Comparison of ENCODE assay signal across 8 mouse cellular contexts in the genomic region with DNA sequence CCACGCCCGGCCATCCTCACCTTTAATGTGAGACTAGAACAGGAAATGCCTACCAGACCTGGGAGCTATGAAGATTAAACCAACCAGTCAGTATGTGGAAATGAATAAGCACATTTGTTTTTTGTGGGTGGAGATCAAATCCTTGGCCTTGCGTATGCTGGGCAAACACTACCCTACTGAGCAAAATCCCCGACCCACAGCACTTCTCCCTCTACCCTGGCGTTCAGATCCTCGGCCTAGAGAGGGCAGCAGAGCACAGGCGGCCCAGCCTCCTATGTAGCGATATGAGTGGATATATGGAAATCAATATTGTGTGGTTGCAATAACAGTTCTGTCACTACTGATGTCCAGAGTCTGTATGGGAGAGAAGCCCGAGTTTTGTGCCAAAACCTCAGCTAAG. TPM values are rescaled to one million over a fixed set of nuclear protein-coding genes. Genes with fewer than 3 reads are reported as not detected.
DNase-seq lines count a peak whose midpoint lies in the region; ATAC-seq and TF ChIP-seq lines count a peak whose summit lies in the region.

No protein-coding gene starts in this region.

- H3K36me3 ChIP-seq in spleen, adult 2 months (ENCODE audit: control insufficient read depth, insufficient read depth, low read length) = peaks cover 41% of the 10 kb centered on the region
- peaks cover 50% of the 10 kb centered on the region for H3K36me3 ChIP-seq in liver, embryonic 14.5 days (replicated peaks; ENCODE audit: control insufficient read depth, insufficient read depth, low read depth)
- peaks cover 14% of the 10 kb centered on the region for H3K36me3 ChIP-seq in stomach, postnatal 0 days (ENCODE audit: control insufficient read depth, insufficient read depth, low read length)
- H3K36me3 ChIP-seq in neural tube, embryonic 15.5 days = peaks cover 24% of the 10 kb centered on the region

- peak; percentile 77; the same call in 1 of the 2 replicates for TF ChIP-seq CTCF in spleen, adult 2 months (IDR thresholded peaks at IDR 0.05; ENCODE audit: extremely low read depth, insufficient read depth, insufficient read length, insufficient replicate concordance)
- TF ChIP-seq CTCF in liver, embryonic 14.5 days (IDR thresholded peaks at IDR 0.05; ENCODE audit: low read depth) = peak; percentile 90
- peak; percentile 83 for TF ChIP-seq CTCF in stomach, postnatal 0 days (IDR thresholded peaks at IDR 0.05; ENCODE audit: low read depth)

- TF ChIP-seq EP300 in liver, embryonic 14.5 days (IDR thresholded peaks at IDR 0.05; ENCODE audit: low read depth) = no peak
- TF ChIP-seq EP300 in stomach, postnatal 0 days (optimal IDR thresholded peaks at IDR 0.05) = no peak

- no peaks in the 10 kb centered on the region for H3K27me3 ChIP-seq in spleen, adult 2 months (ENCODE audit: control insufficient read depth, insufficient read depth, low read length)
- no peaks in the 10 kb centered on the region for H3K27me3 ChIP-seq in liver, embryonic 14.5 days (ENCODE audit: control insufficient read depth, insufficient read depth, low read length)
- no peaks in the 10 kb centered on the region for H3K27me3 ChIP-seq in stomach, postnatal 0 days (ENCODE audit: control insufficient read depth, insufficient read depth, low read length)
- no peaks in the 10 kb centered on the region for H3K27me3 ChIP-seq in neural tube, embryonic 15.5 days (replicated peaks)

- H3K9me3 ChIP-seq in liver, embryonic 14.5 days (ENCODE audit: control insufficient read depth, low read length) = no peaks in the 10 kb centered on the region
- H3K9me3 ChIP-seq in stomach, postnatal 0 days (ENCODE audit: control insufficient read depth, low read length) = no peaks in the 10 kb centered on the region
- no peaks in the 10 kb centered on the region for H3K9me3 ChIP-seq in neural tube, embryonic 15.5 days (replicated peaks)

- H3K4me2 ChIP-seq in liver, embryonic 14.5 days (ENCODE audit: low read depth) = no peak overlapping the region
- H3K4me2 ChIP-seq in stomach, postnatal 0 days (replicated peaks; ENCODE audit: low read depth) = no peak overlapping the region
- no peak overlapping the region for H3K4me2 ChIP-seq in neural tube, embryonic 15.5 days

- 53% methylated on average over 9 of the region's 9 CpGs for whole genome bisulfite sequencing in spleen, adult 2 months
- 64% methylated on average over 9 of the region's 9 CpGs for WGBS in liver, embryonic 14.5 days (ENCODE audit: insufficient replicate concordance)
- 75% methylated on average over 9 of the region's 9 CpGs for WGBS in stomach, postnatal 0 days
- 91% methylated on average over 9 of the region's 9 CpGs for WGBS in neural tube, embryonic 15.5 days

- no peak overlapping the region for H3K9ac ChIP-seq in liver, embryonic 14.5 days (replicated peaks)
- no peak overlapping the region for H3K9ac ChIP-seq in stomach, postnatal 0 days (ENCODE audit: low read length)
- no peak overlapping the region for H3K9ac ChIP-seq in neural tube, embryonic 15.5 days (replicated peaks)

- no peaks in the 10 kb centered on the region for H3K4me1 ChIP-seq in spleen, adult 2 months (ENCODE audit: control insufficient read depth, insufficient read depth, insufficient read length)
- H3K4me1 ChIP-seq in liver, embryonic 14.5 days (replicated peaks; ENCODE audit: control insufficient read depth in 2 of 2, insufficient read depth in 2 of 2, low read length in 1 of 2) = peaks cover 13 to 15% of the 10 kb centered on the region in 2 experiments
- no peaks in the 10 kb centered on the region for H3K4me1 ChIP-seq in stomach, postnatal 0 days (replicated peaks; ENCODE audit: control insufficient read depth, insufficient read depth)
- H3K4me1 ChIP-seq in neural tube, embryonic 15.5 days = no peaks in the 10 kb centered on the region

- H3K4me3 ChIP-seq in spleen, adult 2 months (ENCODE audit: extremely low read depth, insufficient read depth, insufficient read length) = no peak overlapping the region
- H3K4me3 ChIP-seq in liver, embryonic 14.5 days (ENCODE audit: insufficient read depth in 1 of 2, low read depth in 2 of 2, low read length in 2 of 2) = no peak overlapping the region
- H3K4me3 ChIP-seq in stomach, postnatal 0 days (ENCODE audit: low read depth, low read length) = no peak overlapping the region
- no peak overlapping the region for H3K4me3 ChIP-seq in neural tube, embryonic 15.5 days (replicated peaks)

- ATAC-seq in liver, embryonic 14.5 days (ENCODE audit: insufficient read depth) = no peak
- peak; percentile 76 for ATAC-seq in stomach, postnatal 0 days (ENCODE audit: low FRiP score, low TSS enrichment)
- ATAC-seq in neural tube, embryonic 15.5 days (ENCODE audit: low FRiP score) = no peak

- H3K27ac ChIP-seq in spleen, adult 2 months (ENCODE audit: insufficient read depth, low read length) = no peak overlapping the region
- H3K27ac ChIP-seq in liver, embryonic 14.5 days = no peak overlapping the region
- H3K27ac ChIP-seq in stomach, postnatal 0 days (replicated peaks) = no peak overlapping the region
- no peak overlapping the region for H3K27ac ChIP-seq in neural tube, embryonic 15.5 days (replicated peaks)

- DNase-seq in cerebellum, postnatal 25 days = peak; percentile 58 to 71
- no peak for DNase-seq in cerebellum, adult 9-10 months
- peak; percentile 33 to 63 for DNase-seq in spleen, adult 2 months (ENCODE audit: low read depth in 1 of 2, low spot score in 2 of 2)
- no peak for DNase-seq in spleen, adult 12 weeks (ENCODE audit: low spot score)
- DNase-seq in liver, embryonic 14.5 days (ENCODE audit: low read depth in 3 of 3, low spot score in 3 of 3) = no peak
- peak; percentile 81 for DNase-seq in stomach, postnatal 0 days (ENCODE audit: low spot score)
- DNase-seq in frontal cortex, adult 2 months (ENCODE audit: extremely low spot score in 1 of 2, low spot score in 1 of 2) = no peak

- no peak for TF ChIP-seq POLR2A in spleen, adult 2 months (IDR thresholded peaks at IDR 0.05; ENCODE audit: low read depth, low read length)

RNA-seq across cellular contexts. Expression of a gene that starts 14.8 kb away (rescaled TPM):
- 0.21 and 0.40 TPM in 2 replicates for polyA plus RNA-seq in spleen, adult 2 months (2012; rRNA removed)
- polyA plus RNA-seq in liver, embryonic 14.5 days (2012; rRNA removed) = 0.09 and 0.10 TPM in 2 replicates
- 0.05 and 0.11 TPM in 2 replicates for polyA plus RNA-seq in liver, embryonic 14.5 days (2014; fragmentation: Nextera tagmentation; extraction: Ambion mirVana)
- polyA plus RNA-seq in stomach, postnatal 0 days (2015; fragmentation: Nextera tagmentation; extraction: Ambion mirVana) = 0.48 and 0.49 TPM in 2 replicates
- polyA plus RNA-seq in frontal cortex, adult 2 months (2012; rRNA removed) = 4.4 and 5.3 TPM in 2 replicates
- 3.2 and 3.8 TPM in 2 replicates for polyA plus RNA-seq in neural tube, embryonic 15.5 days (2015; fragmentation: Nextera tagmentation; extraction: Ambion mirVana)

RNA-seq across cellular contexts. Expression of a gene that starts 49.0 kb away (rescaled TPM):
- polyA plus RNA-seq in spleen, adult 2 months (2012; rRNA removed) = 0.49 and 0.88 TPM in 2 replicates
- 0.39 and 0.44 TPM in 2 replicates for polyA plus RNA-seq in liver, embryonic 14.5 days (2012; rRNA removed)
- 0.04 and 0.15 TPM in 2 replicates for polyA plus RNA-seq in liver, embryonic 14.5 days (2014; fragmentation: Nextera tagmentation; extraction: Ambion mirVana)
- polyA plus RNA-seq in stomach, postnatal 0 days (2015; fragmentation: Nextera tagmentation; extraction: Ambion mirVana) = 1.2 and 1.7 TPM in 2 replicates
- polyA plus RNA-seq in frontal cortex, adult 2 months (2012; rRNA removed) = 52.9 and 55.1 TPM in 2 replicates
- polyA plus RNA-seq in neural tube, embryonic 15.5 days (2015; fragmentation: Nextera tagmentation; extraction: Ambion mirVana) = 6.7 and 7.0 TPM in 2 replicates

RNA-seq across cellular contexts. Expression of a gene that starts 55.5 kb away (rescaled TPM):
- polyA plus RNA-seq in spleen, adult 2 months (2012; rRNA removed) = 30.6 and 36.4 TPM in 2 replicates
- 3.9 and 4.3 TPM in 2 replicates for polyA plus RNA-seq in liver, embryonic 14.5 days (2012; rRNA removed)
- 4.5 and 5.1 TPM in 2 replicates for polyA plus RNA-seq in liver, embryonic 14.5 days (2014; fragmentation: Nextera tagmentation; extraction: Ambion mirVana)
- polyA plus RNA-seq in stomach, postnatal 0 days (2015; fragmentation: Nextera tagmentation; extraction: Ambion mirVana) = 4.0 and 4.1 TPM in 2 replicates
- polyA plus RNA-seq in frontal cortex, adult 2 months (2012; rRNA removed) = 8.6 and 8.7 TPM in 2 replicates
- polyA plus RNA-seq in neural tube, embryonic 15.5 days (2015; fragmentation: Nextera tagmentation; extraction: Ambion mirVana) = 4.0 and 5.4 TPM in 2 replicates

Comparison
In these comparisons a context has a peak if more than half of its experiments do, and no peak if none do; other contexts are left out.
1. DNase-seq: peak in cerebellum, postnatal 25 days (2 of 2), spleen, adult 2 months (2 of 2) and stomach, postnatal 0 days (single experiment); none in cerebellum, adult 9-10 months (single experiment), spleen, adult 12 weeks (single experiment), liver, embryonic 14.5 days (0 of 3) and frontal cortex, adult 2 months (0 of 2).
2. Peak in every context shown above with its lines, with median percentiles within 50 percentile points of each other: CTCF ChIP-seq.